Mouse (Mus musculus): Measurements from ENCODE around the gene Cd80. TPM values are rescaled to one million over a fixed set of nuclear protein-coding genes. Genes with fewer than 3 reads are reported as not detected.

Cd80 gene
- polyA plus RNA-seq, 1 experiment = 1.8 TPM

- H3K4me3 ChIP-seq (ENCODE audit: extremely low read depth, insufficient read depth, insufficient read length) = no peak overlapping the region
- H3K36me3 ChIP-seq (ENCODE audit: control insufficient read depth, insufficient read depth, low read length) = no peaks in the 10 kb centered on the region
- 72% methylated on average over 1 of the region's 1 CpGs for WGBS
- no peaks in the 10 kb centered on the region for H3K4me1 ChIP-seq (ENCODE audit: control insufficient read depth, insufficient read depth, insufficient read length)
- no peak overlapping the region for H3K27ac ChIP-seq (ENCODE audit: insufficient read depth, low read length)
- H3K27me3 ChIP-seq (ENCODE audit: control insufficient read depth, insufficient read depth, low read length) = no peaks in the 10 kb centered on the region
- TF ChIP-seq POLR2A (IDR thresholded peaks at IDR 0.05; ENCODE audit: low read depth, low read length) (no peak), CTCF (IDR thresholded peaks at IDR 0.05; ENCODE audit: extremely low read depth, insufficient read depth, insufficient read length, insufficient replicate concordance) (no peak)
- no peak for DNase-seq (ENCODE audit: low read depth in 1 of 2, low spot score in 2 of 2)
These were observed 29.6 kb upstream of the Cd80 start for GRCm38 (mm10) chr16:38425799-38426198.

GRCm38 (mm10) chr16:38431446-38432185, 23.7 kb upstream of the Cd80 start:
- TF ChIP-seq POLR2A (IDR thresholded peaks at IDR 0.05; ENCODE audit: low read depth, low read length) = no peak
- no peak for TF ChIP-seq CTCF (IDR thresholded peaks at IDR 0.05; ENCODE audit: extremely low read depth, insufficient read depth, insufficient read length, insufficient replicate concordance)
- 76% methylated on average over 13 of the region's 13 CpGs for WGBS
- no peak overlapping the region for H3K4me3 ChIP-seq (ENCODE audit: extremely low read depth, insufficient read depth, insufficient read length)

GRCm38 (mm10) chr16:38432498-38433425, 22.6 kb upstream of the Cd80 start, which contains the start of gene Pla1a:
Gene Pla1a, minus strand, starts transcription at chr16:38433145.
- H3K4me3 ChIP-seq (ENCODE audit: extremely low read depth, insufficient read depth, insufficient read length) = no peak within 1 kb of the TSS
- H3K4me1 ChIP-seq (ENCODE audit: control insufficient read depth, insufficient read depth, insufficient read length) = no peaks in the 10 kb centered on the region
- H3K36me3 ChIP-seq (ENCODE audit: control insufficient read depth, insufficient read depth, low read length) = no peaks in the 10 kb centered on the region
- WGBS = 78% methylated on average over 11 of the region's 11 CpGs
- H3K27ac ChIP-seq (ENCODE audit: insufficient read depth, low read length) = peak within 1 kb of the TSS; percentile 25; the same call in 1 of the 2 replicates
- TF ChIP-seq POLR2A (IDR thresholded peaks at IDR 0.05; ENCODE audit: low read depth, low read length) (no peak), CTCF (IDR thresholded peaks at IDR 0.05; ENCODE audit: extremely low read depth, insufficient read depth, insufficient read length, insufficient replicate concordance) (no peak)
- H3K27me3 ChIP-seq (ENCODE audit: control insufficient read depth, insufficient read depth, low read length) = no peaks in the 10 kb centered on the region
- no peak for DNase-seq (ENCODE audit: low read depth in 1 of 2, low spot score in 2 of 2)

More at GRCm38 (mm10) chr16:38431446-38432185, 23.7 kb upstream of the Cd80 start:
- Histone ChIP-seq H3K4me1 (ENCODE audit: control insufficient read depth, insufficient read depth, insufficient read length) (no peaks in the 10 kb centered on the region), H3K27me3 (ENCODE audit: control insufficient read depth, insufficient read depth, low read length) (no peaks in the 10 kb centered on the region), H3K27ac (ENCODE audit: insufficient read depth, low read length) (peak overlapping the region; percentile 25; the same call in 1 of the 2 replicates), H3K36me3 (ENCODE audit: control insufficient read depth, insufficient read depth, low read length) (no peaks in the 10 kb centered on the region)
- no peak for DNase-seq (ENCODE audit: low read depth in 1 of 2, low spot score in 2 of 2)

- H3K4me3 ChIP-seq (ENCODE audit: extremely low read depth, insufficient read depth, insufficient read length) = no peak overlapping the region
- H3K27me3 ChIP-seq (ENCODE audit: control insufficient read depth, insufficient read depth, low read length) = no peaks in the 10 kb centered on the region
- WGBS = 90% methylated on average over 8 of the region's 8 CpGs
- H3K4me1 ChIP-seq (ENCODE audit: control insufficient read depth, insufficient read depth, insufficient read length) = no peaks in the 10 kb centered on the region
- no peak for DNase-seq (ENCODE audit: low read depth in 1 of 2, low spot score in 2 of 2)
- no peak for TF ChIP-seq POLR2A (IDR thresholded peaks at IDR 0.05; ENCODE audit: low read depth, low read length)
- TF ChIP-seq CTCF (IDR thresholded peaks at IDR 0.05; ENCODE audit: extremely low read depth, insufficient read depth, insufficient read length, insufficient replicate concordance) = no peak
- H3K36me3 ChIP-seq (ENCODE audit: control insufficient read depth, insufficient read depth, low read length) = no peaks in the 10 kb centered on the region
- H3K27ac ChIP-seq (ENCODE audit: insufficient read depth, low read length) = no peak overlapping the region
These were observed 21.8 kb upstream of the Cd80 start for GRCm38 (mm10) chr16:38433514-38433913.

GRCm38 (mm10) chr16:38434295-38434795, 21.0 kb upstream of the Cd80 start:
- no peak for TF ChIP-seq POLR2A (IDR thresholded peaks at IDR 0.05; ENCODE audit: low read depth, low read length)
- no peak for TF ChIP-seq CTCF (IDR thresholded peaks at IDR 0.05; ENCODE audit: extremely low read depth, insufficient read depth, insufficient read length, insufficient replicate concordance)
- Histone ChIP-seq H3K4me1 (ENCODE audit: control insufficient read depth, insufficient read depth, insufficient read length) (no peaks in the 10 kb centered on the region), H3K27me3 (ENCODE audit: control insufficient read depth, insufficient read depth, low read length) (no peaks in the 10 kb centered on the region), H3K36me3 (ENCODE audit: control insufficient read depth, insufficient read depth, low read length) (no peaks in the 10 kb centered on the region), H3K4me3 (ENCODE audit: extremely low read depth, insufficient read depth, insufficient read length) (no peak overlapping the region), H3K27ac (ENCODE audit: insufficient read depth, low read length) (no peak overlapping the region)
- 94% methylated on average over 4 of the region's 4 CpGs for WGBS
- DNase-seq (ENCODE audit: low read depth in 1 of 2, low spot score in 2 of 2) = no peak

GRCm38 (mm10) chr16:38439190-38439589, 16.2 kb upstream of the Cd80 start:
- no peaks in the 10 kb centered on the region for H3K27me3 ChIP-seq (ENCODE audit: control insufficient read depth, insufficient read depth, low read length)
- 0 out of 2 replicates have a peak, but pooled peaks cover 1% of the 10 kb centered on the region for H3K36me3 ChIP-seq (ENCODE audit: control insufficient read depth, insufficient read depth, low read length)
- WGBS = 89% methylated on average over 1 of the region's 1 CpGs
- no peak overlapping the region for H3K4me3 ChIP-seq (ENCODE audit: extremely low read depth, insufficient read depth, insufficient read length)
- H3K4me1 ChIP-seq (ENCODE audit: control insufficient read depth, insufficient read depth, insufficient read length) = no peaks in the 10 kb centered on the region
- H3K27ac ChIP-seq (ENCODE audit: insufficient read depth, low read length) = no peak overlapping the region
- TF ChIP-seq POLR2A (IDR thresholded peaks at IDR 0.05; ENCODE audit: low read depth, low read length) (no peak), CTCF (IDR thresholded peaks at IDR 0.05; ENCODE audit: extremely low read depth, insufficient read depth, insufficient read length, insufficient replicate concordance) (no peak)
- no peak for DNase-seq (ENCODE audit: low read depth in 1 of 2, low spot score in 2 of 2)

All from spleen, adult 2 months (tissue).